Mouse (Mus musculus): ENCODE results near the gene Hspb8. TPM values are rescaled to one million over a fixed set of nuclear protein-coding genes. Genes with fewer than 3 reads are reported as not detected.

Hspb8 gene
- total and polyA plus RNA-seq, 2 experiments from 2014 or later, result 26.9 to 102 TPM

GRCm38 (mm10) chr5:116400801-116401200 lies 21.9 kb downstream of the Hspb8 start:
- no peak overlapping the region for H3K4me2 ChIP-seq (ENCODE audit: low read depth, low read length)
- no peak for TF ChIP-seq EP300 (IDR thresholded peaks at IDR 0.05; ENCODE audit: low read depth)
- TF ChIP-seq CTCF (IDR thresholded peaks at IDR 0.05; ENCODE audit: low read depth), result no peak
- H3K27ac ChIP-seq (ENCODE audit: low read depth), result no peak overlapping the region
- no peaks in the 10 kb centered on the region for H3K36me3 ChIP-seq (replicated peaks; ENCODE audit: control insufficient read depth, insufficient read depth, low read length)
- 78% methylated on average over 3 of the region's 3 CpGs for WGBS
- ATAC-seq (ENCODE audit: insufficient read depth, low read depth), result no peak
- no peaks in the 10 kb centered on the region for H3K4me1 ChIP-seq (ENCODE audit: control insufficient read depth, insufficient read depth)
- no peak for DNase-seq (ENCODE audit: low spot score)
- no peaks in the 10 kb centered on the region for H3K9me3 ChIP-seq (replicated peaks; ENCODE audit: control insufficient read depth, low read length)
- H3K4me3 ChIP-seq (ENCODE audit: low read depth, low read length), result no peak overlapping the region
- no peak overlapping the region for H3K9ac ChIP-seq (replicated peaks; ENCODE audit: low read depth, low read length)
- no peaks in the 10 kb centered on the region for H3K27me3 ChIP-seq (ENCODE audit: control insufficient read depth, insufficient read depth, low read length)

- Histone ChIP-seq H3K4me3 (ENCODE audit: low read depth, low read length) (no peak overlapping the region), H3K9me3 (replicated peaks; ENCODE audit: control insufficient read depth, low read length) (no peaks in the 10 kb centered on the region), H3K4me2 (ENCODE audit: low read depth, low read length) (no peak overlapping the region), H3K27me3 (ENCODE audit: control insufficient read depth, insufficient read depth, low read length) (no peaks in the 10 kb centered on the region), H3K36me3 (replicated peaks; ENCODE audit: control insufficient read depth, insufficient read depth, low read length) (no peaks in the 10 kb centered on the region), H3K4me1 (ENCODE audit: control insufficient read depth, insufficient read depth) (no peaks in the 10 kb centered on the region), H3K9ac (replicated peaks; ENCODE audit: low read depth, low read length) (no peak overlapping the region), H3K27ac (ENCODE audit: low read depth) (no peak overlapping the region)
- DNase-seq (ENCODE audit: low spot score) (no peak), ATAC-seq (ENCODE audit: insufficient read depth, low read depth) (no peak)
- WGBS, result 70% methylated on average over 8 of the region's 8 CpGs
- no peak for TF ChIP-seq EP300 (IDR thresholded peaks at IDR 0.05; ENCODE audit: low read depth)
- TF ChIP-seq CTCF (IDR thresholded peaks at IDR 0.05; ENCODE audit: low read depth), result no peak
Measured at GRCm38 (mm10) chr5:116400042-116400730, 22.5 kb downstream of the Hspb8 start.

DNA sequence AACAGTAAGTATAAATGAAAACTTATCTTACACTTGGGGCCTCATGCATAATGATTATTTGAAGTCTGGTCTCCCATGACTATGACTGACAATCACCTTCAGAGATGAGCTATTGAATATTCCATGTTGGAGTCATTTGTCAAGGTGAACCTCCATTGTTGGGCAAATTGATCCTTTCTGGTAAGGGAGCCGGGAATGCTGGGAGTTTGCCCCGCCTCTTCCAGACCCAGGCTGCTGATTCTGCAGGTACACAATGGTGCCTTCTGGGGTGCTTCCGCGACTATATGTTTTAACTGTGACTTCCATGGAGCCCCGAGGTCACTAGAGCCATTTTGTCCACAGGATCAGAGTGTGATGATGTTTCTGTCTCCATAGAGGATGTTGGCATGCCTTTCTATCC lies 26.6 kb downstream of the Hspb8 start:
- ATAC-seq (ENCODE audit: insufficient read depth, low read depth) (no peak), DNase-seq (ENCODE audit: low spot score) (no peak)
- Histone ChIP-seq H3K4me3 (ENCODE audit: low read depth, low read length) (no peak overlapping the region), H3K27me3 (ENCODE audit: control insufficient read depth, insufficient read depth, low read length) (no peaks in the 10 kb centered on the region), H3K36me3 (replicated peaks; ENCODE audit: control insufficient read depth, insufficient read depth, low read length) (no peaks in the 10 kb centered on the region), H3K4me2 (ENCODE audit: low read depth, low read length) (no peak overlapping the region), H3K4me1 (ENCODE audit: control insufficient read depth, insufficient read depth) (no peaks in the 10 kb centered on the region), H3K9me3 (replicated peaks; ENCODE audit: control insufficient read depth, low read length) (no peaks in the 10 kb centered on the region), H3K9ac (replicated peaks; ENCODE audit: low read depth, low read length) (no peak overlapping the region), H3K27ac (ENCODE audit: low read depth) (no peak overlapping the region)
- no peak for TF ChIP-seq EP300 (IDR thresholded peaks at IDR 0.05; ENCODE audit: low read depth)
- no peak for TF ChIP-seq CTCF (IDR thresholded peaks at IDR 0.05; ENCODE audit: low read depth)
- WGBS, result 83% methylated on average over 5 of the region's 5 CpGs

DNA sequence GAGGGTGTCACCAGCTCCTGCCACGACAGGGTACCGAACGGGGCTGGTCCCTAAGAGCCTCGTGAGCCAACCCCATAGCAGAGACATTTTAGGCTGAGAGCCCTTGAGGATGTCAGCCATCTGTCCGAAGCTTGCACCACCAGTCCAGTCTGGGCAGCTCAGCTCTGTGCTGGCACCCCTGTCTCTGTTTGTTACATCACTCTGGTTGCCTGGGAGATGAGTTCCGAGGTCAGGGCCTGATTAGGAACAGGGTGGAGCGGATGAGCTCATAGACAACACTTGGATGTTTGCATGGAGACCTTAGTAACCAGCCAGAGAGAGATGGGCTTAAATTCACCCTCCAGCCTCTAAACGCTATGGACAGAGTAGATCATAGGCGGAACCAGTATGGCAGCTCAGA lies 30.1 kb downstream of the Hspb8 start:
- ATAC-seq (ENCODE audit: insufficient read depth, low read depth) (no peak), DNase-seq (ENCODE audit: low spot score) (no peak)

DNA sequence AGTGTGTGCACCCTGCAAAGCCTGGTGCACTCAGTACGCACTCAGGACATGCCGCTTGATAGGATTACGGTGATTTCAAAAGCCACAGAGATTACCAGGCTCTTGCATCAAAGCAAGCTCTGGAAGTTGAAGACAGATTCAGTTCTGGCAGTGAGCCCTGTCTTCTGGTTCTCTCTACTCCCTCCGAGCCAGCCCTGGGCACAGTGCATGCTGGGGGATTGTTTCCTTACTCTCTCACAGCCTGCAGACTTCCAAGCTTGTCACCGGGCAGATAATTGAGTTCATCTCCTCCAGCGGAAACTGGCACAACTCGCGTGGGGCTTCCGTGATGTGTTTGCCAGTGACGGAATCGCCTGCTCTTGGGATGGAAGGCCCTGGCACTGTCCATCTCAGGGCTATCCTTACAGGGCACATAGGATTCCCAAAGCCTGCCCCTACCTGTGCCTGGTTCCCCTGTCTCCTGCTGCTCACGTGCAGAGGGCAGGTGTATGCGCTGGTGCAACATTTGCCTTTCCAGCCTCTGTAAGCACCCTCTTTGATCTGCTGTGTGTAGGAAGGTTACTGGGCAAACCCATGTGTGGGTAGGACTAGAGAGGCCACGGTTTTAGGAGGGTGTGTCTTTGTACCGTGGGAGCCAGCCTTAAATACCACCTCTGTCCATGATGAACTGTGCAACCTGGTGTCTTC lies 32.7 kb downstream of the Hspb8 start:
- Histone ChIP-seq H3K27me3 (ENCODE audit: control insufficient read depth, insufficient read depth, low read length) (no peaks in the 10 kb centered on the region), H3K36me3 (replicated peaks; ENCODE audit: control insufficient read depth, insufficient read depth, low read length) (no peaks in the 10 kb centered on the region), H3K4me1 (ENCODE audit: control insufficient read depth, insufficient read depth) (no peaks in the 10 kb centered on the region; the same call in 1 of the 2 replicates), H3K4me2 (ENCODE audit: low read depth, low read length) (0 out of 2 replicates have a peak overlapping the region, but pooled peaks have one; percentile 3), H3K27ac (ENCODE audit: low read depth) (no peak overlapping the region), H3K9ac (replicated peaks; ENCODE audit: low read depth, low read length) (0 out of 2 replicates have a peak overlapping the region, but pooled peaks have one; percentile 24), H3K4me3 (ENCODE audit: low read depth, low read length) (no peak overlapping the region), H3K9me3 (replicated peaks; ENCODE audit: control insufficient read depth, low read length) (no peaks in the 10 kb centered on the region)
- TF ChIP-seq EP300 (IDR thresholded peaks at IDR 0.05; ENCODE audit: low read depth), result no peak
- no peak for TF ChIP-seq CTCF (IDR thresholded peaks at IDR 0.05; ENCODE audit: low read depth)
- ATAC-seq (ENCODE audit: insufficient read depth, low read depth), result peak; percentile 82
- peak; percentile 63 for DNase-seq (ENCODE audit: low spot score)
- WGBS, result 27% methylated on average over 15 of the region's 15 CpGs

More for the DNA sequence above, 30.1 kb downstream of the Hspb8 start:
- Histone ChIP-seq H3K27me3 (ENCODE audit: control insufficient read depth, insufficient read depth, low read length) (no peaks in the 10 kb centered on the region), H3K4me2 (ENCODE audit: low read depth, low read length) (no peak overlapping the region), H3K27ac (ENCODE audit: low read depth) (no peak overlapping the region), H3K4me3 (ENCODE audit: low read depth, low read length) (no peak overlapping the region), H3K4me1 (ENCODE audit: control insufficient read depth, insufficient read depth) (no peaks in the 10 kb centered on the region; the same call in 1 of the 2 replicates), H3K9ac (replicated peaks; ENCODE audit: low read depth, low read length) (no peak overlapping the region), H3K9me3 (replicated peaks; ENCODE audit: control insufficient read depth, low read length) (no peaks in the 10 kb centered on the region), H3K36me3 (replicated peaks; ENCODE audit: control insufficient read depth, insufficient read depth, low read length) (no peaks in the 10 kb centered on the region)
- 54% methylated on average over 9 of the region's 9 CpGs for WGBS
- TF ChIP-seq EP300 (IDR thresholded peaks at IDR 0.05; ENCODE audit: low read depth) (no peak), CTCF (IDR thresholded peaks at IDR 0.05; ENCODE audit: low read depth) (no peak)
